Mouse (Mus musculus) 3T3-L1 (cell line): ENCODE data around the gene Ehmt1.
A peak's percentile ranks its signal among the peaks of the same experiment; 100 is the strongest.

ENCODE experiments used
- DNase-seq: peaks from one replicate; pipeline ENCODE4 v3.0.0-alpha.2; 2015; ENCODE audit warnings: low read depth, low spot score

Gene Ehmt1

GRCm38 (mm10) chr2:24806143-24806542, 113.3 kb downstream of the Ehmt1 start:
- DNase-seq, result no peak

- DNase-seq, result no peak
Observed at GRCm38 (mm10) chr2:24805621-24806020, 113.8 kb downstream of the Ehmt1 start.

GRCm38 (mm10) chr2:24796833-24797457, 122.5 kb downstream of the Ehmt1 start:
- DNase-seq, result no peak

GRCm38 (mm10) chr2:24787250-24787649, 132.2 kb downstream of the Ehmt1 start:
- DNase-seq, result no peak

- DNase-seq, result no peak
Observed at GRCm38 (mm10) chr2:24781253-24781652, 138.2 kb downstream of the Ehmt1 start.

GRCm38 (mm10) chr2:24776831-24777230, 142.6 kb downstream of the Ehmt1 start:
- DNase-seq, result no peak

- peak; percentile 8 for DNase-seq
Observed at GRCm38 (mm10) chr2:24775951-24776587, 143.3 kb downstream of the Ehmt1 start.

- DNase-seq, result no peak
Observed at GRCm38 (mm10) chr2:24774832-24775231, 144.6 kb downstream of the Ehmt1 start.

GRCm38 (mm10) chr2:24770861-24771260, 148.6 kb downstream of the Ehmt1 start:
- DNase-seq, result no peak

GRCm38 (mm10) chr2:24763115-24763557, 156.3 kb downstream of the Ehmt1 start, which contains the start of gene Cacna1b:
Gene Cacna1b (minus strand): TSS chr2:24763152.
- DNase-seq, result no peak

GRCm38 (mm10) chr2:24762446-24762960, 156.9 kb downstream of the Ehmt1 start:
- no peak for DNase-seq

GRCm38 (mm10) chr2:24761923-24762445, 157.4 kb downstream of the Ehmt1 start:
- no peak for DNase-seq

- peak; percentile 51 for DNase-seq
Observed at GRCm38 (mm10) chr2:24755276-24755675, 164.1 kb downstream of the Ehmt1 start.

- no peak for DNase-seq
Observed at GRCm38 (mm10) chr2:24752599-24752998, 166.8 kb downstream of the Ehmt1 start.

GRCm38 (mm10) chr2:24750051-24750450, 169.4 kb downstream of the Ehmt1 start:
- no peak for DNase-seq

- no peak for DNase-seq
Observed at GRCm38 (mm10) chr2:24747878-24748277, 171.5 kb downstream of the Ehmt1 start.
